Mouse (Mus musculus) heart, adult 2 months (tissue): Measurements from ENCODE around the gene Tollip. TPM values are rescaled to one million over a fixed set of nuclear protein-coding genes. Genes with fewer than 3 reads are reported as not detected.

Experiments used
- DNase-seq, 2 experiments: peaks; one replicate each; pipeline ENCODE4 v3.0.0; 2021
- H3K27ac ChIP-seq: fragments of 200-600 bp; 2 replicates; pipeline ENCODE4 v1.8.1; 2022
- H3K27me3 ChIP-seq: fragments of 200-500 bp; 2 replicates; pipeline ENCODE4 v1.6.1; 2012; ENCODE audit warnings: mild to moderate bottlenecking, low read length, inconsistent platforms, mixed read lengths; ENCODE audit not compliant: control insufficient read depth, insufficient read depth
- H3K36me3 ChIP-seq: fragments of 200-500 bp; 2 replicates; pipeline ENCODE4 v1.6.1; 2012; ENCODE audit warnings: low read length, inconsistent platforms; ENCODE audit not compliant: control insufficient read depth, insufficient read depth
- H3K4me1 ChIP-seq: fragments of 200-500 bp; 2 replicates; pipeline ENCODE4 v1.6.1; 2011; ENCODE audit warnings: low read length; ENCODE audit not compliant: control insufficient read depth, insufficient read depth
- H3K4me3 ChIP-seq: fragments of 200-600 bp; 2 replicates; pipeline ENCODE4 v1.8.1; 2022
- H3K79me2 ChIP-seq: fragments of 200-500 bp; replicated peaks from 2 replicates; pipeline ENCODE4 v1.6.1; 2012; ENCODE audit warnings: mild to moderate bottlenecking, inconsistent platforms, low read length, moderate library complexity, mixed read lengths; ENCODE audit not compliant: control insufficient read depth, insufficient read depth
- H3K9ac ChIP-seq: fragments of 200-500 bp; 2 replicates; pipeline ENCODE4 v1.6.1; 2012; ENCODE audit warnings: low read depth, mild to moderate bottlenecking, control low read depth, inconsistent platforms, low read length, mixed read lengths
- CTCF ChIP-seq: fragments of 200-600 bp; IDR thresholded peaks from 2 replicates; pipeline ENCODE4 v1.8.1; 2022; ENCODE audit warnings: antibody characterized with exemption, mild to moderate bottlenecking, moderate library complexity
- EP300 ChIP-seq: fragments of 200-500 bp; IDR thresholded peaks from 2 replicates; pipeline ENCODE4 v1.6.1; 2011; ENCODE audit warnings: low read depth, low read length, control low read depth; ENCODE audit not compliant: insufficient read depth
- POLR2A ChIP-seq: fragments of 200-500 bp; IDR thresholded peaks from 2 replicates; pipeline ENCODE4 v1.6.1; 2011; ENCODE audit warnings: mild to moderate bottlenecking, low read depth, low read length, control low read depth; ENCODE audit not compliant: insufficient read depth
- WGBS: fragments of 180-500 bp; shearing (Covaris S2); methylation state at CpG from one replicate; pipeline ENCODE4 v1.1.7; 2018; 5-methylcytosine and 5-hydroxymethylcytosine counted together
- intact Hi-C: fragments of 180-260 bp; cut with DNase I; formaldehyde crosslinking; loops from one replicate; pipeline ENCODE4 v1.15.1; 2025
- polyA plus RNA-seq: library from polyadenylated mRNA; depleted of rRNA; stranded (reverse); fragments of >200 nt; gene quantifications from 2 replicates; pipeline ENCODE4 v1.2.3, GENCODE M21; 2012
- total RNA-seq, 2 experiments: library from RNA; stranded (reverse); gene quantifications; 2 replicates each; pipeline ENCODE4 v1.2.3; 2021

The Tollip gene
- total and polyA plus RNA-seq, 3 experiments = 50.2 to 66.3 (median 54.2) TPM

- TF ChIP-seq POLR2A (no peak), CTCF (no peak), EP300 (no peak)
- no peak for DNase-seq
- Histone ChIP-seq H3K27me3 (peaks cover 3% of the 10 kb centered on the region; the same call in 1 of the 2 replicates), H3K9ac (no peak overlapping the region), H3K27ac (no peak overlapping the region), H3K36me3 (no peaks in the 10 kb centered on the region), H3K79me2 (no peaks in the 10 kb centered on the region), H3K4me3 (no peak overlapping the region), H3K4me1 (no peaks in the 10 kb centered on the region)
- intact Hi-C loops = no loop called here
- 61% methylated on average over 3 of the region's 3 CpGs for WGBS
Measured at GRCm38 (mm10) chr7:141911305-141911704, 7.0 kb downstream of the Tollip start.

GRCm38 (mm10) chr7:141908591-141908990, 9.7 kb downstream of the Tollip start:
- intact Hi-C loops = no loop called here
- Histone ChIP-seq H3K27ac (no peak overlapping the region), H3K9ac (no peak overlapping the region), H3K4me3 (no peak overlapping the region), H3K27me3 (peaks cover 3% of the 10 kb centered on the region; the same call in 1 of the 2 replicates), H3K79me2 (no peaks in the 10 kb centered on the region), H3K4me1 (no peaks in the 10 kb centered on the region), H3K36me3 (no peaks in the 10 kb centered on the region)
- no peak for DNase-seq
- 63% methylated on average over 6 of the region's 6 CpGs for WGBS
- TF ChIP-seq EP300 = no peak
- TF ChIP-seq POLR2A = no peak
- TF ChIP-seq CTCF = no peak

- H3K4me3 ChIP-seq = peak overlapping the region; percentile 100
- peaks cover 5% of the 10 kb centered on the region; the same call in 1 of the 2 replicates for H3K79me2 ChIP-seq
- no peak for DNase-seq
- peaks cover 15% of the 10 kb centered on the region for H3K4me1 ChIP-seq
- intact Hi-C loops = loop anchor here (5.0 kb wide), 1 partner anchor 340 kb away; the partner anchor contains the start of gene Ap2a2
- TF ChIP-seq EP300 (no peak), CTCF (no peak), POLR2A (no peak)
- peak overlapping the region; percentile 65 for H3K27ac ChIP-seq
- peaks cover 9% of the 10 kb centered on the region for H3K36me3 ChIP-seq
- H3K27me3 ChIP-seq = no peaks in the 10 kb centered on the region; the same call in 1 of the 2 replicates
- 66% methylated on average over 4 of the region's 4 CpGs for WGBS
- H3K9ac ChIP-seq = peak overlapping the region; percentile 70
Measured at GRCm38 (mm10) chr7:141902791-141903190, 15.5 kb downstream of the Tollip start.

- WGBS = under 1% methylated on average over 44 of the region's 44 CpGs
- H3K36me3 ChIP-seq = peaks cover 9% of the 10 kb centered on the region
- no peak for TF ChIP-seq CTCF
- TF ChIP-seq POLR2A = peak; percentile 82
- H3K9ac ChIP-seq = peak overlapping the region; percentile 85
- no peaks in the 10 kb centered on the region; the same call in 1 of the 2 replicates for H3K27me3 ChIP-seq
- peaks cover 15% of the 10 kb centered on the region for H3K4me1 ChIP-seq
- H3K27ac ChIP-seq = peak overlapping the region; percentile 93
- peak overlapping the region; percentile 100 for H3K4me3 ChIP-seq
- DNase-seq = peak; percentile 100
- H3K79me2 ChIP-seq = peaks cover 7% of the 10 kb centered on the region; the same call in 1 of the 2 replicates
- intact Hi-C loops = loop anchor here (5.0 kb wide), 1 partner anchor 340 kb away; the partner anchor contains the start of gene Ap2a2
Measured at GRCm38 (mm10) chr7:141902269-141902729, 16.0 kb downstream of the Tollip start.

GRCm38 (mm10) chr7:141901825-141902224, 16.5 kb downstream of the Tollip start:
- Histone ChIP-seq H3K27ac (peak overlapping the region; percentile 93), H3K27me3 (no peaks in the 10 kb centered on the region; the same call in 1 of the 2 replicates), H3K36me3 (peaks cover 9% of the 10 kb centered on the region), H3K4me1 (peaks cover 18% of the 10 kb centered on the region), H3K9ac (peak overlapping the region; percentile 85), H3K4me3 (peak overlapping the region; percentile 100), H3K79me2 (peaks cover 7% of the 10 kb centered on the region; the same call in 1 of the 2 replicates)
- TF ChIP-seq POLR2A (no peak), EP300 (no peak), CTCF (no peak)
- under 1% methylated on average over 16 of the region's 16 CpGs for WGBS
- DNase-seq = no peak
- intact Hi-C loops = loop anchor here (5.0 kb wide), 1 partner anchor 340 kb away; the partner anchor contains the start of gene Ap2a2

- Histone ChIP-seq H3K9ac (no peak overlapping the region), H3K36me3 (peaks cover 13% of the 10 kb centered on the region), H3K4me3 (no peak overlapping the region), H3K27me3 (no peaks in the 10 kb centered on the region), H3K79me2 (0 out of 2 replicates have a peak, but pooled peaks cover 2% of the 10 kb centered on the region), H3K27ac (no peak overlapping the region), H3K4me1 (peaks cover 6% of the 10 kb centered on the region)
- whole genome bisulfite sequencing = 91% methylated on average over 7 of the region's 7 CpGs
- intact Hi-C loops = no loop called here
- DNase-seq = no peak
- TF ChIP-seq CTCF (no peak), EP300 (no peak), POLR2A (no peak)
Measured at GRCm38 (mm10) chr7:141892151-141892550, 26.2 kb downstream of the Tollip start.
